Mouse (Mus musculus) testis, adult 2 months (tissue): ENCODE data around the gene Lama2.

Source experiments
- CTCF ChIP-seq: fragments of 200-500 bp; IDR thresholded peaks from 2 replicates; pipeline ENCODE4 v1.5.1; 2012; ENCODE audit warnings: low read depth, mild to moderate bottlenecking, inconsistent platforms, low read length, moderate library complexity; ENCODE audit not compliant: control insufficient read depth, insufficient read depth, insufficient replicate concordance
- POLR2A ChIP-seq: fragments of 200-500 bp; IDR thresholded peaks from 2 replicates; pipeline ENCODE4 v1.6.1; 2012; ENCODE audit warnings: low read depth, mild to moderate bottlenecking, inconsistent platforms, low read length, moderate library complexity; ENCODE audit not compliant: control insufficient read depth

GRCm38 (mm10) chr10:27116938-27117647 is 502.5 kb downstream of the Lama2 start:
- TF ChIP-seq CTCF (no peak), POLR2A (no peak)
